Mouse (Mus musculus) right cerebral cortex, postnatal 14 days (tissue): ENCODE measurements at regions not wholly inside any gene's neighbourhood (a gene's known extent, or its start where the extent isn't known, plus 50 kb on each side); places are given as distances from the start of the nearest gene placed in this dataset.

Experiments used
- DNase-seq: peaks from one replicate; pipeline ENCODE4 v3.0.0; 2022

DNA sequence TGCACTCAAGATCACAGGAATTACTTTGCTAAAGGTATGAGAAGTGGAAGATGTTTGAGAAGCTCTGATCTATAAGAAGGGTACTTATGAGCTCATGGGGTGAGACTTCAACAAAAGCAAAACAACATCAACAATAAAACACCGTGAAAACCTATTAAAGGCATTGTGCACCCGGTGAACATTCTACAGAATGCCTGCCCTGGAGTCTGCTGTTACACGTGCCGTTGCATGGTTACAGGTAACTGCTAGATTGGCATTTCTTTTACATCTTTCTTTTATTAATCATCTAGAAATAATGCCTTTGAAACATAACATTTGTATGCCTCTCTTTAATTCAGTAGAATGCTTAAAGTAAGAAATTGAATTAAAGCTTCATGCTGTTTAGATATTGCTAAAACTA, 661.0 kb downstream of the Pcdh18 start:
- DNase-seq: no peak

DNA sequence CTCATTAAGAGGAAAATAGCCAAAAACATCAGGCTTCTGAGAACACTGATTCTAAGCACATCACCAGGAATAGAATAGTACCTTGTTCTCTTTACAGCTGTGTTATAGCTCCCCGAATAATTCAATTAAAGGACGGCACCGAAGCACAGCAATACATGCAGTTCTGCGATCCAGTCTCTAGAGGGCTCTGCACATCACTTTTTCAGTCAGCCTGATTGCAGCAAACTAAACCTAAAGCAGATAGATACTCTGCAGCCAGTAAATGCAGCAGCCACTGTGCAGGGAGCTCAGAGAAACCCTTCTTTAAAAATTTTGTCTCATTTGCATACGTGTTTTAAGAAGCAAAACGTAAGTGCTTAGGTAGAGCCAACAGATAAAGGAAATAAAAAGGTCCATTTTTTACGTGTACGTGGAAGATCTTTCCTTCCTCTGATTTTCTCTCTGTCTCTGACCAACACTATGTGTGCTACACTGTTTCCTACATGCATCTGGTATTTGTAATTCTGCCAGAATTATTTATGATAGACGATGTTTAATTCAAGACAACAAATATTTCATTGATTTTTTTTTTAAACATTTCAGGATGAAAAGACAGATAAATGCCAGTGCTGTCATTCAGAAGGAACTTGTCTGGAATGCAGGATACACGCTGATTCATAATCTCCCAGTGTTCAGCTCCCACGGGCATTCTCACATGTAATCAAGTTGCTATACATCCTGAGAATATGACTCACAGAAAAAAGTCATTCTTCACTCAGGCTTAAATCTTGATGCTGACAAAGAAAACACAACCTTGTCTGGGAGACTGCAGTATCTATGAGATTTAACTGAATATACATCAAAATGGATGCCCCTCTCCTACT, 663.1 kb downstream of the Pcdh18 start:
- DNase-seq: peak; percentile 21

GRCm38 (mm10) chr3:49068801-49069200, 688.3 kb downstream of the Pcdh18 start:
- DNase-seq: no peak

DNA sequence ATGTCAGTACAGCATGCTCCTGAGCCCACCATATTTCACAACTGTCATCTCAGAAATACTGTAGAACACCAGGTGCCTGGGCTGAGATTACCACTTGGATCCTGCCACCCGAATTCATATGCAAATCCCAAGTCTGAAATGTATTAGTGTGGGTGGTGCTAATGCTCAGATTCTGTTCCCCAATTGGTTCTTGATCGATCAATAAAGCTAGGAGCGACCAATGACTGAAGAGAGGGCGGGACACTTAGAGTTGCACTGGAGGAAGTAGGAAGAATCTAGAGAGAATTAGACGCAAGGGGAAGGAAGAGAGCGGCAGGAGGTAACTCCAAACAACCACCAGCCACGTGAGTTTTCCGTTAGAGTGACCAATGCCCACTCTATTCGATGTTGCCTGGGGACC, 695.0 kb downstream of the Pcdh18 start:
- DNase-seq: no peak

- DNase-seq: peak; percentile 10
These were observed 724.1 kb downstream of the Pcdh18 start for GRCm38 (mm10) chr3:49032981-49033380.

DNA sequence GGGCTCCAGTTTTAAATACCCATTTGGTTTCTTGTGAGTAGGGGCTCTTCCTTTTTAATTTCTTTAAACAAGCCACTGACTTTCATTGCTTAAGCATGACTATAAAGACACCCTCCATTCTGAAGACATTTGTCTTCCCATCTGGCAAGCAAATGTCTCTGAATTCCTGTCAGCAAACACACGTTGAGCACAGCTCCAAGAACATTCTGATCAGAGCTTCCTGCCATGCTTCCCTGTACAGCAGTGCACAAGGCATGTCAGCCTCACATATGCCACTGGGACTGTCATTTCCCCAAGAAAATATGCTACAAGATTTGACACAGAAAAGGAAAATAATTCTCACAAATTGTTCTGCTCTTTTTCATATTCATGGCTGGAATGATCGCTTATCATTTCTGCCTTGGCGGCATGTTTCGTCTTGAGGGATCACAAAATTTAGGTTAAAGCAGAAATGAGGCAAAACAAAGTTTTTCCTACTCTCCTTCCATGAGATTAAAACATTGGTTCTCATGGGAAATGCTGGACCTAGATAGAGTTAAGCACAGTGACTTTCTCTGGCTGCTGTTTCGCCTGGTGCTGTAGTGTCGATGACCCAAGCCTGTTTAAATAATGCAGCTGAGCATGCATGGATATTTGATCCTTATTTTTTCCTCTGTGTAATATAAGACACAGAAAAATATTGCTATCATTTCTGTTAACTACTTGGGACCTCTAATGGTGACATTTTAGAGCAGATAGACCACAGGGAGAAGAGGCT, 747.7 kb downstream of the Pcdh18 start:
- DNase-seq: no peak
